8 mouse cellular contexts compared by ENCODE assay signal in genomic region chr7:130577388-130578003, GRCm38 (mm10). TPM values are rescaled to one million over a fixed set of nuclear protein-coding genes. Genes with fewer than 3 reads are reported as not detected.
A peak's percentile ranks its signal among the peaks of the same experiment; 100 is the strongest.
DNase-seq lines count a peak whose midpoint lies in the region; ATAC-seq lines count a peak whose summit lies in the region.

TSS of gene Tacc2 (plus strand) at chr7:130577438.

- peak within 1 kb of the TSS; percentile 57 for H3K4me2 ChIP-seq in lung, embryonic 15.5 days
- H3K4me2 ChIP-seq in limb, embryonic 12.5 days, result peak within 1 kb of the TSS; percentile 45
- peak within 1 kb of the TSS; percentile 30 for H3K4me2 ChIP-seq in stomach, embryonic 14.5 days (replicated peaks; ENCODE audit: low read depth, low read length)

- peak within 1 kb of the TSS; percentile 79 for H3K27ac ChIP-seq in lung, embryonic 15.5 days
- no peak within 1 kb of the TSS for H3K27ac ChIP-seq in forebrain, embryonic 10.5 days
- peak within 1 kb of the TSS; percentile 31 for H3K27ac ChIP-seq in limb, embryonic 12.5 days
- H3K27ac ChIP-seq in stomach, embryonic 14.5 days (ENCODE audit: low read length), result no peak within 1 kb of the TSS

- 29% methylated on average over 15 of the region's 15 CpGs for WGBS in lung, embryonic 15.5 days
- WGBS in forebrain, embryonic 10.5 days, result 53% methylated on average over 15 of the region's 15 CpGs
- WGBS in limb, embryonic 12.5 days, result 29% methylated on average over 15 of the region's 15 CpGs
- WGBS in stomach, embryonic 14.5 days, result 33% methylated on average over 15 of the region's 15 CpGs

- H3K4me1 ChIP-seq in lung, embryonic 15.5 days, result peaks cover 35% of the 10 kb centered on the region
- peaks cover 19% of the 10 kb centered on the region for H3K4me1 ChIP-seq in forebrain, embryonic 10.5 days
- H3K4me1 ChIP-seq in limb, embryonic 12.5 days (replicated peaks), result peaks cover 25% of the 10 kb centered on the region
- H3K4me1 ChIP-seq in stomach, embryonic 14.5 days (ENCODE audit: control insufficient read depth, insufficient read depth, low read length), result no peaks in the 10 kb centered on the region

- H3K36me3 ChIP-seq in lung, embryonic 15.5 days, result no peaks in the 10 kb centered on the region
- no peaks in the 10 kb centered on the region for H3K36me3 ChIP-seq in forebrain, embryonic 10.5 days (replicated peaks)
- no peaks in the 10 kb centered on the region for H3K36me3 ChIP-seq in limb, embryonic 12.5 days
- no peaks in the 10 kb centered on the region for H3K36me3 ChIP-seq in stomach, embryonic 14.5 days (ENCODE audit: control insufficient read depth, insufficient read depth, low read length)

- intact Hi-C loops in heart, postnatal 36 days (cut with DNase I), result no loop called here

- H3K9ac ChIP-seq in lung, embryonic 15.5 days, result peak within 1 kb of the TSS; percentile 30; the same call in 1 of the 2 replicates
- H3K9ac ChIP-seq in limb, embryonic 12.5 days (replicated peaks), result no peak within 1 kb of the TSS; the same call in 1 of the 2 replicates
- H3K9ac ChIP-seq in stomach, embryonic 14.5 days (replicated peaks; ENCODE audit: low read depth, low read length), result no peak within 1 kb of the TSS

- no peaks in the 10 kb centered on the region for H3K9me3 ChIP-seq in lung, embryonic 15.5 days
- H3K9me3 ChIP-seq in forebrain, embryonic 10.5 days, result no peaks in the 10 kb centered on the region
- no peaks in the 10 kb centered on the region for H3K9me3 ChIP-seq in limb, embryonic 12.5 days
- no peaks in the 10 kb centered on the region for H3K9me3 ChIP-seq in stomach, embryonic 14.5 days (ENCODE audit: control insufficient read depth, low read depth, low read length)

- no peak for ATAC-seq in lung, embryonic 15.5 days (ENCODE audit: borderline replicate concordance, extremely low read depth, low FRiP score, low TSS enrichment)
- ATAC-seq in limb, embryonic 12.5 days (ENCODE audit: insufficient number of reproducible peaks, insufficient read depth, low FRiP score, low TSS enrichment, low read depth), result no peak
- ATAC-seq in stomach, embryonic 14.5 days (ENCODE audit: insufficient number of reproducible peaks, insufficient read depth, low FRiP score, low read depth), result no peak

- H3K4me3 ChIP-seq in lung, embryonic 15.5 days, result peak within 1 kb of the TSS; percentile 34
- H3K4me3 ChIP-seq in forebrain, embryonic 10.5 days, result peak within 1 kb of the TSS; percentile 16; the same call in 1 of the 2 replicates
- H3K4me3 ChIP-seq in limb, embryonic 12.5 days (replicated peaks), result peak within 1 kb of the TSS; percentile 16
- H3K4me3 ChIP-seq in stomach, embryonic 14.5 days (ENCODE audit: low read depth, low read length), result peak within 1 kb of the TSS; percentile 15

- H3K27me3 ChIP-seq in lung, embryonic 15.5 days, result no peaks in the 10 kb centered on the region
- H3K27me3 ChIP-seq in forebrain, embryonic 10.5 days (ENCODE audit: poor library complexity, severe bottlenecking), result peaks cover 11% of the 10 kb centered on the region
- H3K27me3 ChIP-seq in limb, embryonic 12.5 days, result no peaks in the 10 kb centered on the region
- no peaks in the 10 kb centered on the region for H3K27me3 ChIP-seq in stomach, embryonic 14.5 days (ENCODE audit: control insufficient read depth, insufficient read depth, low read length)

- DNase-seq in lung, postnatal 10 days, result no peak
- no peak for DNase-seq in forebrain, embryonic 10.5 days (ENCODE audit: extremely low spot score, low spot score)
- no peak for DNase-seq in heart, postnatal 36 days
- DNase-seq in frontal cortex, postnatal 25 days (ENCODE audit: low spot score in 2 of 2), result no peak
- no peak for DNase-seq in urinary bladder, postnatal 4 days (ENCODE audit: low spot score in 2 of 2)

RNA-seq across cellular contexts. Expression of gene Tacc2, which starts in this region (rescaled TPM):
- polyA plus RNA-seq in lung, embryonic 15.5 days (2015; fragmentation: Nextera tagmentation; extraction: Ambion mirVana), result 23.4 and 25.3 TPM in 2 replicates
- polyA plus RNA-seq in forebrain, embryonic 10.5 days (2016; fragmentation: Nextera tagmentation; extraction: Ambion mirVana), result 38.2 and 40.3 TPM in 2 replicates
- total RNA-seq in heart, postnatal 36 days (2021), result 100 to 1,000 TPM; 505 to 575 TPM
- 34.8 and 41.3 TPM in 2 replicates for polyA plus RNA-seq in limb, embryonic 12.5 days (2016; fragmentation: Nextera tagmentation; extraction: Ambion mirVana)
- polyA plus RNA-seq in stomach, embryonic 14.5 days (2014; fragmentation: Nextera tagmentation; extraction: Ambion mirVana), result 35.2 TPM in 2 replicates

Comparison
In these comparisons a context has a peak if more than half of its experiments do, and no peak if none do; other contexts are left out.
1. H3K27ac ChIP-seq: peak in lung, embryonic 15.5 days (single experiment) and limb, embryonic 12.5 days (single experiment); none in forebrain, embryonic 10.5 days (single experiment) and stomach, embryonic 14.5 days (single experiment).
2. Peak in every context shown above with its lines, with median percentiles within 50 percentile points of each other: H3K4me2 ChIP-seq and H3K4me3 ChIP-seq.